Mouse (Mus musculus): ENCODE results near the gene Sfxn5.

Sfxn5 gene

DNA sequence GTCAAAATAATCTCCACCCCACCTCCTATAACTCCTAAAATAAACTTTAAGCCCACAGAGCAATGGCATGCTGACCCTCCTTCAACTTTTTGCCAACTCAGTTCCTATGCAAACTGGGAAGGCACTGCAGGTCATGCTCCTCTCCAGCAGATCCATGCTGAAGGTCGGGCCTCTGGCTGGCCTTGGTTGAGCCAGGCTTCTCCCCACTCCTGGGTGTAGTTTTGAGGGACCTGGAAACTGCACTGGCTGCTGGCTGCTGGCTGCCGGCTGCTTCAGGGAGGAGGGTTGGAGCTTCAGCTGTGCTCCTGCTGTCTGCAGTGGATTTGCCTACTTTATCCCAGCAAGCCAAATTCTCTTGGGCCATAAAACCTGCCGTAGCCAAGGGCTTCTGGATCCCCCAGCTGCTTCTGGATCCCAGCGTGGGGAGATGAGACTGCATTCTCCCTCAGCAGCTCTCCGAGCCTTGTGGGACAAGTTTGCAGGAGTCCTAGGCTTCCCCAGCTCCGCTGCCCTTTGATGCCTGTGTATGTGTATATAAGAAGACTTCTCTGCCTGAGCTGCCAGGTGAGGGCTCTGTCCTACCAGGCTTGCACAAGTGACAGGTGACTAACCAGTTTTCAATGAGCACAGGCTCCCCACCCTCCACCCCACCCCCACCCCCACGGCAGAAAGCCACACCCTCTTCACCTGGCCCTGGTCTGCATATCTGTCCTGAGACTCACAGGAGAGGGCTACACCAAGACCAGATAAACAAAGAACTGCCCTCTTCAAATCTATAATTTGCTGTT, 100.2 kb downstream of the Sfxn5 start:
- DNase-seq (ENCODE audit: low spot score in 2 of 2) = no peak

DNA sequence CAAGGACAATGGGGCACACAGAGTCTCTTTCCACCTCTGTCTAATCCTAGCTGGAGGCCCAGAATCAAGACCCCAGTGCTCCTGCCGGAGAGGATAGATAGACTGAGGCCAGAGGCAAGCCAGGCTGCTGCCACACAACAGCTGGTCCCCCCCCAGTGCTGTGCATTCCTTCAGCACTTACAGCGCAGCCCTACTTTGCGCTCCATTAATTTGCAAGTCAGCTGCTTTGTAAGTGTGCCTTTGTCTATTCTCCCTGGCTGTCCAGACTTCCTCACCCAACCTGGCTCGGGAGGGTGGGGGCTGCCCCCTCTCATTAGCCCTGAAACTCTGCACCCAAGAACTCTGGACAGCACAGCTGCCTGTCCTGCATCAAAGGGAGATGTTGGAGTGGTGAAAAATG, 101.2 kb downstream of the Sfxn5 start:
- DNase-seq (ENCODE audit: low spot score in 2 of 2) = no peak

DNA sequence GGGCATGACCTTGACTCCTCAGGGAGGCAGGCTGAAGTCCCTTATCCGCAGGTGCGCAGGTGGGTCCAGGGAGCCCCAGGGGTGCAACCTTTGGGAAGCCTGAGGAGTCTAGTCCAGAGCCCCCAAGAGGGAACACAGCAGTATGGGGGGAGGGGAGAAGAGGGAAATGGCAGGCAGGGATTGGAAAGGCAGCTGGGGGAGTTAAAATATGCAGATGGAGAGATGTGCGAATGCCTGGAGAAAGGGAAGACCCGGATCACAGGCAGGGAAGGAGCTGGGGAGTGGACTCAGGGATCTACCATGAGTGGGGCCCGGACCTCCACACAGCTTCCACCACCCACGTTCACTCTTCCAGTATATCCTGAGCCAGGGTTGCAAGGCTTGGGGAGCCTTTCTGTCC, 101.8 kb downstream of the Sfxn5 start:
- no peak for DNase-seq (ENCODE audit: low spot score in 2 of 2)

DNA sequence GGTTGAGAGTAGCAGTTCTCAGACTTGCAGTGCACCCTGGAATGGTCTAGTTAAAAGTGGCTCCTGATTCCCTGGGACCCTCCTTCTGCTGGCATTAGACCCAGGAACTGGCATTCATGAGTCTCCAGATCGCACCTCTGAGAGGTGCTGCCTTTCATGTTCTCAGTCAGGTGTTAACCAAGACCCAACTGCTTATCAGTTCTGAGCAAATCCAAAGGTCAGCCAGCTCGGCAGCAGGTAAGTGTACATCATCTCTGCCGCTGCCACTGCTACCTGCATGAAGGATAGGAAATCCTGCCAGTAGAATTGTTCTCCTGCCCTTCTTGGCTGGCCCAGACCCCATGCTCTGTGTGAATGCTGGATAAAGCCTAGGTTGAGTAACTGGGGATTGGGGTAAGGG, 102.5 kb downstream of the Sfxn5 start:
- DNase-seq (ENCODE audit: low spot score in 2 of 2) = no peak

DNA sequence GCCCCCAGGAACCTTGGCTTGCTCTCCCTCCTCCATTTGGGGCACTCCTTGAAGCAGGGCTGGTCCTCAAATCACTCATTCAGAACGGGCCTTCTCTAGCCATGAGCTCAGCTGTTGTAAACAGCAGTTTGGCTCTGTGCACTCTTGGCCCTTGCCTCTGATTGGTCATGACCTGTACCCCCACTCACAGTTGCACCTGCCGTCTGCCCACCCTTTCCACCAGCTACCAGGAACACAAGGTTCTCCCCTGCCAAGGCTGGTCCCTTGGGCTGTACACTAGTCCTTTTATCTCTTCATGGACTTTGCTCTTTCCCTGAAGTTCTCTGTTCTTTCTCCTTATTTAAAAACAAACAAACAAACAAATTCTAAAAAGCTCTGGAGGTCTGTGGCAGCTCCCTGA, 105.7 kb downstream of the Sfxn5 start:
- no peak for DNase-seq (ENCODE audit: low spot score in 2 of 2)

DNA sequence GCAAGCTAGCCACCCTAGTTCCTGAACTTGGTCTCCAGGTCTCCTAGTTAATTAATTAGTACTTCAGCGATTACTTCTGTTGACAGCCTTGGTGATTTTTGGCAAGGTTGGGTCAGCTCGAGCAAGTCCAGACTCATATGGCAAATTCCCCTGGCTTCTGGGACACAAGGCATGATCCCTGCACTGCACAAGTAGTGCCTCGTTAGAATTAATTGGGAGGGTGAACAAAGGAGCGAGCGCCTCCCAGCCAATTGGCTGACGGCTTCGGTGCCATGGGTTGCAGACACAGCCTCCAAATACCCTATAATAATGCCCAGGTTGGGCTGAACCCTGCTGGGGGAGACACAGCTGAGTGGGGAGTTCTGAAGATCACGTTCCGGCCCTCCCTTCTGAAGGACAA, 106.7 kb downstream of the Sfxn5 start:
- DNase-seq (ENCODE audit: low spot score in 2 of 2) = no peak

DNA sequence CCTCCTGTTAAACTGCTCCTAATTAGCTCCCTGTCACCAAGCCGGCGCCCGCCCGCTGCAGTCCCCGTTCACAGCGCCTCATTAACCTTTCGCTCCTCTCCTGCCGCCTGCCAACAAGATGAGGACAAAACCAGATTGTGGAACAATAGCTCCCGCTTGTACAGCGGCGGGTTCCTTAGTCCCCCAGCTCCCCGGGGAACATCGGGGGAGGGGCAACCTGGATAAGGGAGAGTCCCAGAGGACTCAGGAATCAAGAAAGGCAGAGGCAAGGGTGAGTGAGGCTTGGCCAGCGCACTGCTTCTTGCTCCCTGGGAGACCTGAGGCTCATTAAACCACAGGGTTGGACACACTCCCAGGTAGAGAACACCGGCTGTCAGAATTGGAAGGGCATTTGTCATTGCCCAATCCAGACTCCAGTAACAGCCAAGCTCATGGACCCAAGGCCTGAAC, 108.8 kb downstream of the Sfxn5 start:
- DNase-seq (ENCODE audit: low spot score in 2 of 2) = no peak

DNA sequence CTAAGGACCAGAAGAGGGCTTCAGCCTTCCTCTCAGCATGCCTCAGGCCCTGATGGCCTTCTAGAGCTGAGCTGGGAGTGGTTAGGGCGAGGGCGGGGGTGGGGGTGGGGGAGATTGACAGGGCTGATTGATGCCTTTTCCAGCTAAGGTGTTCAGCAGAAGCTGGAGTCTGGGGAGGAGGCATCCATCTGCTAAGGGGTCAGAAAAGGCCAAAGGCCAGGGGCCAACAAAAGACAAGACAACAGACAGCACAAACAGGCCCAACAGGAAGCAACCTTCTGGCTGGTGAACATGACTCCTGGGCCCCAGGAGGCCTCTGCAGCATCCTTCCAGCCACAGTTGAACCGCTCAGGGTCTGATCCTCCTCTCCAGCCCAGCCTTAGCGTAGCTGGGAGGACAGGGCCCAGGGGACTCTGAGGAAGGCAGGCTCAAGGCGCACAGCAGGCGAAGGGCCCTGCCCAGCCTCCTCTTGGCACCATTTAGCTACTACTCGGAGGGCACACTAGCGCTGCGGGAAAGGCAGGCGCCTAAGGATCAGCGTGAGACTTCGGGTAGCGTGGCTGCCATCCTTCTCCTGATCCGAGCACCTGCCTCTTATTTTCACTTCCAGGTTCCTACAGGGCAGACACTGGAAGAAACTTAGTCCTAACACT, 109.6 kb downstream of the Sfxn5 start:
- no peak for DNase-seq (ENCODE audit: low spot score in 2 of 2)

DNA sequence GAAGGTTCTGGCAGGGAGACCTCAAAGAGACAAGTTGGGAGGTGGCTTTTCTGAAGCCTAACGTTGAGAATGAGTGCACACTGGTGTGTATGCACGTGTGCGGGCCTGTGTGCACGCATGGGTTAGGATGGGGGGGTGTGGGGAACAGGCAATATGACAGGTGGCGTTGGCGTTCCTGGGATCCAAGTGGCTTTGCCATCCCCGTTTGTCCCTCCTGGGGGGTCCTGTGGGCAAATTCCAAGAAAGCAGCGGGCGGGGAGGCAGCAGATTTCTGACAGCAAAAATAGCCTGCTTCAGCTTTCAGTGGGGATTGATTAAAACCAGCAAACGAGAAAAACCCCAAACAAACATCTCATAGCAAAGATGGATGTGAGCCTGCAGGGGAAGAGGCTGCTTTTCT, 110.7 kb downstream of the Sfxn5 start:
- no peak for DNase-seq (ENCODE audit: low spot score in 2 of 2)

DNA sequence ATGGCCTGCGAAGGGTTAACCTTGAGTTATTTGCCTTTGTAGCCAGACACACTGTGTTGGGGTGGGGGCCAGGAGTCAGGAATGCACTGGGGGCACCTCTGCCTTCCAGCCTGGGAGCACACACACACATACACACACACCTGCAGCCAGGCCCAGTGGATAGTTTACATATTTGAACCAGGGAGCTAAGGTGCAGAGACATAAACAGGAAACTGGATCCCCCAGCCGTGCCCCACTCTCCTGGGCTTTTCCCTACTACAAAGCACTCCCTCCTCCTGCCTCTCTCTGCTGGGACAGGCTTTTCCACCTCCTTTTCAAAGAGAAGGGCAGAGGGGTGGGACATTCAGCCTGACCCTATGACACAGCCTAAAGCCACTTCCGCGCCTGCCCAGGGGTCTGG, 112.3 kb downstream of the Sfxn5 start:
- no peak for DNase-seq (ENCODE audit: low spot score in 2 of 2)

DNA sequence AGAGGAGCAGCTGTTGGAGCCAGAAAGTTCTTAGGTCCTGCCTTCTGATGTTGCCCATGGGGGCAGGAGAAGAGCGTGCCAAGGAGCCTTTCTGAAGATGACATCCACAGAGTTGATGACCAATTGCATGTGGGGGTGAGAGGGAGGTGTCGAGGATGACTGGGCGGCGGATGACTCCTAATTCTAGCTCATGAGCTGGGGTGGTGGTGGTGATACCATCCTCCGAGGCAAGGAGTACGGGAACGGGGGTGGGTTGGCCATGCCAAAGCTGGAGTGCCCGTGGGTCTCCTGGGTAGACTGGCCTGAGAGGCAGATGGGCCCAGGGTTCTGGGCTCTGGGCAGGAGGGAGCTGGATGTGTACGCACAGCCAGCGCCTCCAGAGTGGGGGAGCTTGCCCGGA, 113.5 kb downstream of the Sfxn5 start:
- no peak for DNase-seq (ENCODE audit: low spot score in 2 of 2)

DNA sequence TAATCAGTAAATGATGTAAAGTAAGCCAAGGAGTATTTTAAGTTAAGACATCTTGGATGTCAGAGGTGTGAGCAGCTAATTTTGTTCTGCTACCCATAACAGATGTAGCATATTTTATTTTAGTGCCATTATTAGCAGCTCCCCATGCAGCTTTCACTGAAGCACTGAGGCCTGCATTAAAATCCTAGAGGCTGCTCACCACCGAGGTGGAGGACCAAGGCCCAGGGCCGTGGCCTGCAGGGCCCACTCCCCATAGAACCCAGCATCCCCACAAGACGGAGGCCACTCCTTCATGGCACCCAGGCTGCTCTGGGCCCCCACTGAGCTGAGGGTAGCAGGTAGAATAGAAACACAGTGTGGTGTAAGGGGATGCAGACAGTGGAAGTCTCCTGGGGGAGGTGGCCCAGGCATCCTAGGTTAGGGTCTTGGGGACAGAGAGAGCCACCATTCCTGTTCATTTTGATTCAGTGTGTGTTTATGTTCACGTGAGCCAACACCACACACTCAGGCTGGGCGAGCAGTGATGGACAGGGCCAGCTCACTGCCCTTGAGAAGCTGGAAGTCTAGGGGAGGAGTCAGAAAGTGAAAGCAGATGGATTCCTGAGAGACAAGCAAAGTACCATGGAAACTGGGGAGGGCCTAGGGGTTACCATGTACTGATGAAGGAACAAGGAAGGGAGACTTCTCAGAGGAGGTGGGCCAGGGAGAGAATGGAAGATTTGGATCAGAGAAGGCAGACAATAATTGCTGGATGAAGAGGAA, 114.4 kb downstream of the Sfxn5 start:
- DNase-seq (ENCODE audit: low spot score in 2 of 2) = no peak

DNA sequence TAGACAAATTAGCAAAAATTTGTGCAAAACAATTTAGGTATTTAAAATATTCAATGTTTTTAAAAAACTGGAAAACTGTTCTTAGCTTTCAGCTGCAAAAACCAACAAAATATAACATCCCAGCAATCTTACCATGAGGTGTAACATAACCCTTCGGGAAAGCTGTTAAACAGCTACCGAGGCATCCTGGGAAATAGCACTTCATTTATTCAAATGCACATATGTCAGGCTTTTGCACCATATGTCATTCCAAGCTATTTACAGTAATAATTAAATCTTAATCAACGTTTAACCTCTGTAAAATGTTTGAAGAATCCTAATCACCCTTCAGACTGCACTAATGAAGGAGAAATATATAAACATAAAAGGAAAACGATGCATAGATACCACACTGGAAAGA, 115.0 kb downstream of the Sfxn5 start:
- DNase-seq (ENCODE audit: low spot score in 2 of 2) = no peak

DNA sequence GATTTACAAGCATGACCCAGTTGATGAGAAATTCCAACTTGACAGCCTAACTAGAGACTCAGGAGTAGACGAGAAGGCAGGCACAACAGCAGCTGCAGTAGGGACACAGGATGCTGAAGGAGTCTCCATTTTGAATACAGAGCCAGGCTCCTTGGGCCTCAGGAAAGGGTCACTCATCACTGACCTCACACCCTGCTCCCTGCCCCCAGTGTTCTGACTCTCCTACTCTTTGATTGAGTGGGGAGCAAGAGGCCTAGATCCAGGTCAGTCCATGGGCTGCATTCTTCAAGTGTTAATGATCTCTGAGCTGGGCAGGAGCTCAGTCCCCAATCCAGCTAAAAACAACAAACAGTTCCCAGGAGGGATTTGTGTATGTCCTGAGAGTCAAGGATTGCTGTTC, 122.5 kb downstream of the Sfxn5 start:
- DNase-seq (ENCODE audit: low spot score in 2 of 2) = no peak

DNA sequence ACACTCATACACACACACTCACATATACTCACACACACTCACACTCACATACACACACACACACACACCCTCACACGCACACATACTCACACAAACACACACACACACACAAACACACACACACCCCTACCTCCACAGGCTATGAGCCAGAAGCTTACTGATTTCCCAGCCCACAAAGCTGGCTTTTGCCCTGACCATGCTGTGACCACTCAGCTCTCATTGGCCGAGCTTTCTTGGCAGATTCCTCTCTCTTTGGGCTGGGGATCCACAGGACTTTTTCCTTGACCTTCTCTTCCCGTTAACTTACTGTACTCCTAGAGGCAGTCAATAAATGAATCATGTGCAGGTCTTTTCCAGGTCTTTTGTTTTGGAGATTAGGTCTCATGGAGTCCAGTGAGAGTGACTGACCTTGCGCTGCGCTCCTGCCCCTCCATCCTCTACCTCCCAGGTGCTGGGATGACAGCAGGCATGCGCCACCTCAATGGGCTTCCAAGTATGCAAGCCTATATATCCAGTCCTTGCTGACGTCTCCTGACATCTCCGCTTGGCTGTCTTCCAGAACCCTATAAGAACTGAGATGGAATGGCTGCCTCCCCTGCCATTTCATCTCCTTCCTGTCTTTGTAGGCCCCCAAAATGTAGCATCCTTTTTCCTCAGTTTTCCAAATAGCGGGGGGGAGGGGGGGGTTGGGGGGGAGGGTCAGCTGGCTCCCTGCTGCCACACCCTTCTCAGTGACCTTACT, 123.8 kb downstream of the Sfxn5 start:
- DNase-seq (ENCODE audit: low spot score in 2 of 2) = no peak

DNA sequence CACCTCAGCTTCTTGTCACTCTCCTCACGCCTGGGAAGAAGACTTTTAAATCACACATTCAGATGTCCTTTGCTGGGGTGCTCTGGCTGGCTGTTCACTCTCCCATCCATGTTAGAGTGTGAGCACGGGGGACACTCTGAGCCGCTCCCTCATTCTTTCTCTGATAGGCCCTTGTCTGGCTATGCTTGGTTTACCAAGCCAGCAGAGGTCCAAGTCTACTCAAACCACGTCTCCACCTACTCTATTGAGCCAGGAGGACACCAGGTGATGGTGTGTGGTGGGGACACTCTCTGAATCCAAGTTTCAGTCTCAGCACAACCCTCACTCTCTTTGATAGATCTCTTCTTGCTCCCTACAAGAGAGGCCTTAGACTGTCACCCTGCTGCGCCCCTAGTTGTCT, 125.9 kb downstream of the Sfxn5 start:
- no peak for DNase-seq (ENCODE audit: low spot score in 2 of 2)

DNA sequence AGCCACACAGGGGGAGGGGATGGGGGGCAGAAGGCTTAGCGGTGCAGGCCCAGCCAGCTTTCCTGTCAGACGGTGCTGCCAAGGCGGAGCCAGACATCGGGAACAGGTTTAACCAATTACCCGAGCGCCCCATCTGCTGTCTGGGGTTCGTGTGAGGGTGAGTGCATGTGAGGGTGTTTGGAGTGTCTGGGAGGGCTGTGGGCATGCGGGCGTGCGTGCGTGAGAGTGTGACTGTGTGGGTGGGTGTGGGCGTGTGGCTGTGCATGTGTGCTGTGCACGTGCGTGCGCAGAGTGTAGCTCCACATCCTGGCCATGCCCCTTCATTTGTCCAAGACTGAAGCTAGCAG, 126.3 kb downstream of the Sfxn5 start:
- no peak for DNase-seq (ENCODE audit: low spot score in 2 of 2)

DNA sequence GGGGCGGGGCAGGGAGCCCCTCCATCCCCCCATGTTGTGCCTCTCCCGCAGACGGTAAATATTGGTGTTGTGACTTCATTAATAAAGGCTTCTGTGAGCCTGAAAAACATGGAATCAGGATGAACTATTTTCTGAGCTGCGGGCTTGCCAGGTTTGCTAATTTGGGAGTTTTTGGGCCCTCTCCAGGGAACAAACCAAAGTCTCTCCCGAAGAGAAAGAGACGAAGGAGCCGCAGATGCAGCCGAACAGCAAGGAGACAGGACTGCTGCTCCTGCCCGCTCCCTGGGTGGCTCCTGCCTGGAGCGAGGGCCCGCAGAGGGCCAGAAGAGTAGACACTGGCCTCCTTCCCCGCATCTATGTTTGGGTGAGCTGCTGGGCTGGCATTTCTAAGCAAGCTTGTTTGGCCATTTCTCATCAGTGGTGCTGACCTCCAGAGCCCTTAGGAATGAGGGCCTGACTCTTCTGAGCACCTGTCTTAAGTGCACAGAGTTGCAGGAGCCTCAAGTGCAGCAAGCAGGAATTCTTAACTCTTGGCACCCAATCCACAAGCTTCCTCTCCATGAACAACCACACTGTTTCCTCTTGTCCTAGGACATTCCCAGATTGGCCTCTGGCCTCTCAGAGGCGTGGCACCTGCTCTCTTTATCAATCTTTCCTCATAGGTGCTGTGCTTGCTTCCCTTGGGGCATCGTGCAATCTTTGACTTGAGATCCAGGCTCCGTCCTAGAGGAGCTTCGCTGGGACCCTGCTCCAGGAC, 126.9 kb downstream of the Sfxn5 start:
- no peak for DNase-seq (ENCODE audit: low spot score in 2 of 2)

DNA sequence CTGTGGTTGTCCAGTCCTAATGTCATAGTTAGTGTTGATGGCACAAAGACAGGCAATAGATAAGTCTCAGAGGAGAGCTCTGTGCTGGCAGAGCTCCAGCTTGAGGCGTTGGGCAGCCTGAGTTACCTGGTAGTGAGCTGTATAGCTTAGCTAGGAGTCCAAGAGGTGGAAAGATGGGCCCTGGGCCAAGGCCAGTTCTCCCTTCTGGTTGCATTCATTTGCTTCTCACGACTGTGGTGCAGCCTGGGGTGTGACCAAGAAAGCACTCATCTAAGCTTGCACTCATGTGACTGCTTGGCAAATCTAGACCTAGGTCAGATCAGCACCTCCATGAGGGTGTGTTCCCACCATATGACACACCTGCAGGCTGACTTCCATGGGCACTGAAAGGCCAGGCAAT, 135.3 kb downstream of the Sfxn5 start:
- DNase-seq (ENCODE audit: low spot score in 2 of 2) = no peak

DNA sequence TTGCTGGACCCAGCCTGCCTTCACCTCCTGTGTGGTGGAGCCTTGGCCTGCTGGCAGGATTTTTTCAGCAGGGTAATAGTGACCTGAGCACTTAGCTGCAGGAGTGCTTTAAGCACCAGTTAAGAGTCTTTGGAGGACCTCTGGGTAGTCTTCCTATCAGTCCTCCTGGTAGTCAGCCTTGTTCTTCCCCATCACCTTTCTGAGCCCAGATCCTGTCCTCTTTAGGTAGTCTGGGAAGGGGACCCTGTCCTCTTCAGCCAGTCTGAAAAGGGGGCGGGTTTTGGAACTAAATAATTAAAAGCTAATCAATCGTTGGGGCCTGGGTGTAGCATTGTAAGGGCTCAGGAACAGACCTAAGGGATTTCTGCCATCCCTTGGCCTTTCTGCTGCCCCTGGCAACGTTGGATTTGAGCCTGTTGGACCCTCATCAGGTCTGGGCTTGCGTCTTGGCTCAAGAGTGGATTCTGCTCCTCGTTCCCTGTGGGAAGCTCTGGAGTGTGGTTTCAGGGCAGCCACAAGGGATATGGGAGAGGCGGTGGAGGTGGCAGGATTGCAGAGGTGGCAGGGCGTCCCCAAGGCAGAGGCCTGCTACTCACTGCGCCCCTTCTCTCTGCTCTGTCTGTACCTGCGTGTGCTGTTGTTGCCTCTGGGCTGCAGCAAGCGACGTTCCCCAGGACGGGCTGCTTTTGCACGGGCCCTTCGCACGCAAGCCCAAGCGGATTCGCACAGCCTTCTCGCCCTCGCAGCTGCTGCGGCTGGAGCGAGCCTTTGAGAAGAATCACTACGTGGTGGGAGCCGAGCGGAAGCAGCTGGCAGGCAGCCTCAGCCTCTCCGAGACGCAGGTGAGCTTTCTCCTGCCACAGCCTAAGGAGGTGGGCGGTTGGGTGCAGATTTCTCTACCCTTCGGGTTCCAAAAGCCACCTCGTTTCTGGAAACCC, 139.6 kb downstream of the Sfxn5 start:
- no peak for DNase-seq (ENCODE audit: low spot score in 2 of 2)
